Mouse (Mus musculus) adrenal gland, postnatal 36 days (tissue): ENCODE results near the gene Oosp2. TPM values are rescaled to one million over a fixed set of nuclear protein-coding genes. Genes with fewer than 3 reads are reported as not detected.

Experiments used
- DNase-seq, 2 experiments: peaks; one replicate each; pipeline ENCODE4 v3.0.0; 2021; ENCODE audit warnings: mixed read lengths in 1 of 2
- total RNA-seq, 2 experiments: library from RNA; stranded (reverse); gene quantifications; 2 replicates each; pipeline ENCODE4 v1.2.3; 2021

Oosp2 gene
- total RNA-seq, 2 experiments from 2014 or later: 0.92 TPM; not detected in 1

- DNase-seq: no peak
Measured at GRCm38 (mm10) chr19:11604603-11605002, 55.8 kb downstream of the Oosp2 start, which contains the start of gene Ms4a6d. Gene Ms4a6d, minus strand, starts transcription at chr19:11604849.

GRCm38 (mm10) chr19:11602026-11602425, 58.3 kb downstream of the Oosp2 start:
- peak in 1 of 2 experiments; percentile 22 for DNase-seq

GRCm38 (mm10) chr19:11601349-11601748, 59.0 kb downstream of the Oosp2 start:
- DNase-seq: no peak

Other genes starting within 250 kb of the Oosp2 start
- under 1 TPM; 0.59 to 0.76 TPM for gene Ms4a4b, start 217.0 kb downstream of the Oosp2 start, total RNA-seq
- 10 to 100 TPM in 1 of 2 experiments, 1 to 10 TPM in 1; 9.0 to 12.9 TPM for gene Ms4a6c, start 191.2 kb downstream of the Oosp2 start, total RNA-seq
- gene Gm8369, start 174.6 kb downstream of the Oosp2 start, total RNA-seq: under 1 TPM in 1 of 2 experiments, not detected in 1; 0.36 TPM
- 10 to 100 TPM in 1 of 2 experiments, 1 to 10 TPM in 1; 6.5 to 10.9 TPM for gene Ms4a6b, start 144.0 kb downstream of the Oosp2 start, total RNA-seq
- gene Ms4a4d, start 123.8 kb downstream of the Oosp2 start, total RNA-seq: 1 to 10 TPM; 2.3 to 3.4 TPM
- 1 to 10 TPM; 3.2 to 5.8 TPM for gene Ms4a6d, start 55.7 kb downstream of the Oosp2 start, total RNA-seq
- not detected for gene Ms4a2, start 36.8 kb downstream of the Oosp2 start, total RNA-seq
- not detected for gene Ms4a3, start 19.7 kb downstream of the Oosp2 start, total RNA-seq
- gene Oosp1, start 30.6 kb upstream of the Oosp2 start, total RNA-seq: 1 to 10 TPM in 1 of 2 experiments, not detected in 1; 4.7 TPM
- gene Oosp3, start 36.5 kb upstream of the Oosp2 start, total RNA-seq: not detected
- gene Gif, start 87.0 kb upstream of the Oosp2 start, total RNA-seq: not detected
- 10 to 100 TPM; 63.8 to 67.8 TPM for gene Mrpl16, start 109.8 kb upstream of the Oosp2 start, total RNA-seq
- 1 to 10 TPM; 8.4 to 9.2 TPM for gene Stx3, start 158.8 kb upstream of the Oosp2 start, total RNA-seq
- not detected for gene Olfr1417, start 178.7 kb upstream of the Oosp2 start, total RNA-seq
- gene Olfr1418, start 200.5 kb upstream of the Oosp2 start, total RNA-seq: not detected
- not detected for gene Olfr1419, start 214.5 kb upstream of the Oosp2 start, total RNA-seq
- not detected for gene Olfr1420, start 226.0 kb upstream of the Oosp2 start, total RNA-seq